Mouse (Mus musculus) frontal cortex, postnatal 36 days (tissue): Measurements from ENCODE around the gene Gm11444.

Experiments
- DNase-seq, 2 experiments: peaks; one replicate each; pipeline ENCODE4 v3.0.0; 2022; ENCODE audit warnings: low spot score in 2 of 2

Gene Gm11444

GRCm38 (mm10) chr11:85835753-85836522 is 14.2 kb downstream of the Gm11444 start:
- DNase-seq, result no peak

GRCm38 (mm10) chr11:85835001-85835752 is 15.0 kb downstream of the Gm11444 start:
- DNase-seq, result no peak

- DNase-seq, result no peak
Observed at GRCm38 (mm10) chr11:85834386-85834931, 15.7 kb downstream of the Gm11444 start.

GRCm38 (mm10) chr11:85833761-85834385 is 16.3 kb downstream of the Gm11444 start:
- DNase-seq, result no peak

- DNase-seq, result no peak
Observed at GRCm38 (mm10) chr11:85833081-85833521, 17.0 kb downstream of the Gm11444 start.

- DNase-seq, result no peak
Observed at GRCm38 (mm10) chr11:85832231-85832924, 17.8 kb downstream of the Gm11444 start, which contains the start of gene Tbx2. TSS of gene Tbx2 (plus strand) at chr11:85832551.

GRCm38 (mm10) chr11:85831656-85832230 is 18.4 kb downstream of the Gm11444 start:
- DNase-seq, result no peak

- DNase-seq, result no peak
Observed at GRCm38 (mm10) chr11:85830901-85831341, 19.2 kb downstream of the Gm11444 start.

- no peak for DNase-seq
Observed at GRCm38 (mm10) chr11:85829520-85830440, 20.4 kb downstream of the Gm11444 start.

- DNase-seq, result no peak
Observed at GRCm38 (mm10) chr11:85828691-85829519, 21.2 kb downstream of the Gm11444 start.

GRCm38 (mm10) chr11:85827342-85827741 is 22.8 kb downstream of the Gm11444 start:
- no peak for DNase-seq

GRCm38 (mm10) chr11:85825823-85826222 is 24.3 kb downstream of the Gm11444 start:
- DNase-seq, result no peak

- DNase-seq, result no peak
Observed at GRCm38 (mm10) chr11:85825031-85825430, 25.1 kb downstream of the Gm11444 start.

GRCm38 (mm10) chr11:85823794-85824193 is 26.3 kb downstream of the Gm11444 start:
- DNase-seq, result no peak

- DNase-seq, result peak in 1 of 2 experiments; percentile 66
Observed at GRCm38 (mm10) chr11:85823181-85823580, 27.0 kb downstream of the Gm11444 start.

GRCm38 (mm10) chr11:85821659-85822058 is 28.5 kb downstream of the Gm11444 start:
- DNase-seq, result no peak

GRCm38 (mm10) chr11:85820959-85821358 is 29.2 kb downstream of the Gm11444 start:
- DNase-seq, result no peak

GRCm38 (mm10) chr11:85818401-85818800 is 31.7 kb downstream of the Gm11444 start:
- DNase-seq, result no peak

- DNase-seq, result no peak
Observed at GRCm38 (mm10) chr11:85816471-85816870, 33.7 kb downstream of the Gm11444 start.
